Mouse (Mus musculus): ENCODE measurements around the gene Gm5798.
"Not testable (repeated sequence)": the region's sequence is repeated elsewhere in the genome, so short reads cannot be mapped to it uniquely, and the experiment has no call there.

Gene Gm5798

DNA sequence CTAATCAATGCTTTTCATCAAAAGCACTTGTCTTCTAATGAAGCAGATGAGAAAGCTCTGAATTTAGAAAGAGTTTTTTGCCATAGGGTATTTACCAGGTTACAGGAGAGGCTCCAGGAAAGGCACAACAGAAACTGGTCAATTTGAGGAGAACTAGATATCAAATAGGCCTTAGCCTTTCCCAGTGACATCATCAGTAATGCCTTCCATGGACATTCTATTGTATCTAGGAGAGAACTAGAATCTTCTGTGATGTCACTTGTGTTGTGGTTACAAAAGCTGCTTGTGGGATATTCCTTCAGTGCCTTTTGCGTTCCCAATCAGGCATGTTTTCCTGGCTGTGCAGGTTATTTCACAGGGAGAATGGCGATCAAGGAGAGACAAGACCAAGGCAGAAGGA is at the start of gene Gm5798:
Gm5798 (plus strand) TSS at position 301 of the 400 bp plus-strand sequence.
- DNase-seq (ENCODE audit: low spot score) = not testable (repeated sequence)

DNA sequence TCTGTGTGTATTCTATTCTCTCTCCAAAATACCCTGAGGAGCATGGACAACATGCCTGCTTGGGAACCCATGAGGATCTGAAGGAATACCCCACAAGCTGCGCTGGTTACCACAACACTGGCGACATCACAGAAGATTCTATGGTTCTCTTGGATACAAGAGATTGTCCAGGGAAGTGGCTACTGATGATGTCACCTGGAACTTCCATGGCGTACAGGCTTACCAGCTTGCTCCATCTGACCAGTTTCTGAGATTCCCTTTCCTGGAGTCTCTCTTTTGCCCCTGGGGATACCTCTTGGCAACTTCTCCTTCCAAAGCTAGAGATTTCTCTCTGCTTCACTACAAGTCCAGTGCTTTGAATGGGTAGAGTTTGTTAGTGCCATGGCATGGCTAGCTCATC is 37.9 kb downstream of the Gm5798 start, which contains the start of gene Gm7945:
Gm7945 (minus strand) TSS at position 101 of the 400 bp plus-strand sequence.
- not testable (repeated sequence) for DNase-seq (ENCODE audit: low spot score)
